Mouse (Mus musculus) forebrain, embryonic 16.5 days (tissue): ENCODE measurements at regions not wholly inside any gene's neighbourhood (a gene's known extent, or its start where the extent isn't known, plus 50 kb on each side); places are given as distances from the start of the nearest gene placed in this dataset.

Experiments used
- ATAC-seq: fragments of 200-750 bp; cut with Nextera tagmentation; 2 replicates; pipeline ENCODE4 v1.8.0; 2017; ENCODE audit warnings: mild to moderate bottlenecking, moderate library complexity
- H3K27ac ChIP-seq: fragments of 300-500 bp; sonication (generic); 2 replicates; pipeline ENCODE4 v1.5.1; 2014; ENCODE audit warnings: low read length, control low read depth
- H3K27me3 ChIP-seq: fragments of 300-500 bp; sonication (generic); replicated peaks from 2 replicates; pipeline ENCODE4 v1.6.1; 2014; ENCODE audit warnings: low read length; ENCODE audit not compliant: control insufficient read depth, insufficient read depth
- H3K36me3 ChIP-seq: fragments of 300-500 bp; sonication (generic); 2 replicates; pipeline ENCODE4 v1.6.1; 2014; ENCODE audit not compliant: control insufficient read depth, insufficient read depth
- H3K4me1 ChIP-seq: fragments of 300-500 bp; sonication (generic); replicated peaks from 2 replicates; pipeline ENCODE4 v1.6.1; 2014; ENCODE audit warnings: low read length; ENCODE audit not compliant: control insufficient read depth, insufficient read depth
- H3K4me2 ChIP-seq: fragments of 300-500 bp; sonication (generic); 2 replicates; pipeline ENCODE4 v1.6.1; 2014; ENCODE audit warnings: mild to moderate bottlenecking, low read length, control low read depth
- H3K4me3 ChIP-seq: fragments of 300-500 bp; sonication (generic); replicated peaks from 2 replicates; pipeline ENCODE4 v1.5.1; 2014; ENCODE audit warnings: mild to moderate bottlenecking, low read length, control low read depth
- H3K9ac ChIP-seq: fragments of 300-500 bp; sonication (generic); replicated peaks from 2 replicates; pipeline ENCODE4 v1.6.1; 2014; ENCODE audit warnings: low read depth, low read length, control low read depth
- H3K9me3 ChIP-seq: fragments of 300-500 bp; sonication (generic); 2 replicates; pipeline ENCODE4 v1.6.1; 2016; ENCODE audit warnings: low read length; ENCODE audit not compliant: control insufficient read depth
- WGBS: fragments of 180-500 bp; shearing (Covaris S2); extraction: QIAGEN DNeasy Blood & Tissue Kit; methylation state at CpG from one replicate; pipeline ENCODE4 v1.1.7; 2014; 5-methylcytosine and 5-hydroxymethylcytosine counted together

DNA sequence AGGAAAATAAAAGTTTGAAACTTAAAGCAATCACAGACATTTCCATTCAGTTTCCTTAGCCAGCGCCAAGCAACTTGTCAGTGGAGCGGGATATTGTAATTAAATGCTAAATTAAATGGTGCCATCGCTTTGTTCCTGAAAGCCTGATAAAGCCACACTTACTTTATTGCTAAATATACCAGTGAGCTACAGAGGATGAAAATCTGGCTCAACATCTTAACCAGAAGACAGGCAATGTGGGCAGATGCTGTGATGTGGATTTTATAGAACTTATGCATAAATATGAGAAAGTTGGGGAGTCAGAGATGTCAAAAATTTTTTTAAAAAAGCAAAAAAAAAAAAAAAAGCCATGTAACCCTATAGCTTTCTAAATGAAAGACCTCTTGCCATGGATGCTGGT is 340.8 kb downstream of the Galc start:
- no peaks in the 10 kb centered on the region for H3K9me3 ChIP-seq
- no peaks in the 10 kb centered on the region for H3K36me3 ChIP-seq
- ATAC-seq = no peak
- no peak overlapping the region for H3K9ac ChIP-seq
- H3K4me3 ChIP-seq = no peak overlapping the region
- no peak overlapping the region for H3K4me2 ChIP-seq
- 95% methylated on average over 3 of the region's 3 CpGs for WGBS
- H3K4me1 ChIP-seq = no peaks in the 10 kb centered on the region
- H3K27me3 ChIP-seq = no peaks in the 10 kb centered on the region
- no peak overlapping the region for H3K27ac ChIP-seq

DNA sequence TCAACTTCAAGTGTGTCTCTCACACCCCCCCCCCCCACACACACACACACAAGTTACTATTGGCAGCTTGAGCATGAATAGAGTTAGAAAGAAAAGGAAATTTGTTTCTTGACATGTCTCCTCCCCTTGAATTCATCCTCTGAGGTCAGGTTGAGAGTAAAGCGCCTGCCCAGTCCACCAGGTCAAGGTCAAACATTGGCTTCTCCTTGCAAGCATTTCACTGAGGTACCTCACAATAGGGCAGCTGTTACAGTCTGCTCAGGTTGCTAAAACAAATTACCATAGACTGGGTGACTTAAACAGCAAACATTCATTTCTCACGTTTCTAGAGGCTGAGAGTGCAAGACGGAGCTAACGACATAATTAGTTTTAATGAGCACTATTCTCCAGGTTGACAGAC is 344.2 kb downstream of the Galc start:
- Histone ChIP-seq H3K9me3 (no peaks in the 10 kb centered on the region), H3K4me3 (no peak overlapping the region), H3K27me3 (no peaks in the 10 kb centered on the region), H3K9ac (no peak overlapping the region), H3K27ac (no peak overlapping the region), H3K36me3 (no peaks in the 10 kb centered on the region), H3K4me1 (no peaks in the 10 kb centered on the region), H3K4me2 (no peak overlapping the region)
- no peak for ATAC-seq
- WGBS = 30% methylated on average over 4 of the region's 4 CpGs

DNA sequence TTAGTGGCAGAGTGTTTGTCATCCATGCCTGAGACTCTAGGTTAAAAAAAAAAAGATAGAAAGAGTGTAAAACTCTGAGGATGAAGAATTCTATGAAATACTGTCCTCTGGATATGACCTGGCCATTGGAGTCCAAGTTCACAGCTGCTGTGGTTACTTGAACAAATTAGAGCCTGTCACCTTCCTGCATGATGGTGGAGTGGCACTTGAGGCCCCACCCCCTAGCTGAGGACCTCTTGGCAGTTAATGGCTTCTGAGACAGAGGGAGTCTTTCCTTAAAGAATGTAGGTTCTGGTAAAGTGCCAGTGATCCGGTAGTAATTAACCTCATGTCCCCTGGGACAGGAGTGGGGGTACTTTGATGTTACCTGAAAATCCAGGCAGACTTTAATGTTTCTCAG is 346.5 kb downstream of the Galc start:
- H3K9ac ChIP-seq = no peak overlapping the region
- no peak overlapping the region for H3K4me2 ChIP-seq
- WGBS = 85% methylated on average over 1 of the region's 1 CpGs
- no peaks in the 10 kb centered on the region for H3K27me3 ChIP-seq
- ATAC-seq = no peak
- no peak overlapping the region for H3K27ac ChIP-seq
- no peaks in the 10 kb centered on the region for H3K36me3 ChIP-seq
- H3K4me3 ChIP-seq = no peak overlapping the region
- H3K4me1 ChIP-seq = no peaks in the 10 kb centered on the region
- H3K9me3 ChIP-seq = no peaks in the 10 kb centered on the region

DNA sequence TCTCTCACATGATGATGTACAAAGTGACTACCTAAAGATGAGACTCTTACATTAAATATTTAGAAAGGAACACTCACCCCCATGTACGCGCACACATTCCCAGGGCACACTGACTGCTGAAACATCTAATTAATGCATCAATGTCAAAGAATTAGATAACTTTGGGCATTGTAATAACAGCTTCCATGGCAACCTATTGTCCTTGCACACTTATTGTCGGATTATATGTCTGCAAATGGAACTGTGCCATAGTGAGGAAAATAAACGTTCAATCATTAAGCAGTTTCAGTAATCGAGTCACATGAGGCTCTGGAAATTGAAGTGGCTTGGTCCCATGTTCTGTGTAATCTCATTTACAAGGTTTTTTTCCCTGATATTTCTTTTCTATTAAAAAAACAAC is 360.0 kb downstream of the Galc start:
- H3K9me3 ChIP-seq = no peaks in the 10 kb centered on the region
- ATAC-seq = peak; percentile 67
- H3K27me3 ChIP-seq = no peaks in the 10 kb centered on the region
- H3K4me1 ChIP-seq = no peaks in the 10 kb centered on the region
- H3K4me2 ChIP-seq = no peak overlapping the region
- 33% methylated on average over 5 of the region's 5 CpGs for WGBS
- H3K27ac ChIP-seq = no peak overlapping the region
- H3K36me3 ChIP-seq = no peaks in the 10 kb centered on the region
- no peak overlapping the region for H3K9ac ChIP-seq
- H3K4me3 ChIP-seq = no peak overlapping the region

DNA sequence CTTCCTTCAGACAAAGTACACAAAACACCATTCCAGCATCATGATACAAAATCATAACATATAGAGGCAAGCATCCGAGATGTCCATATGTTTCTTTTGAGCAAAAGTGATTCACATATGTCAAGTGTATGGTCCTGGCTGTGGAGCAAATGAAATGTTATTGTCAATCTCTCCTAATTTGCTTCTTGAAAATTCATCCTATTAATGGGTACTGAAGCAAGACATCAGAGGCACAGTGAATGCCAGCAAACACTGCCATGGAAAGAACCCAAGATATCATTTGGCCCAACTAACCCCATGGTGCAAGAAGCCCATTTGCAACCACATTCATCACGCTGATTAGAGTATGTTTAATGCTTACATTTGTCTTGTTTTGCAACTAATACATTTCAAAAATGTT is 361.1 kb downstream of the Galc start:
- peak; percentile 64 for ATAC-seq
- Histone ChIP-seq H3K9ac (no peak overlapping the region), H3K4me1 (no peaks in the 10 kb centered on the region), H3K4me2 (no peak overlapping the region), H3K27ac (no peak overlapping the region), H3K4me3 (no peak overlapping the region), H3K9me3 (no peaks in the 10 kb centered on the region), H3K36me3 (no peaks in the 10 kb centered on the region), H3K27me3 (no peaks in the 10 kb centered on the region)
- 60% methylated on average over 2 of the region's 2 CpGs for WGBS

DNA sequence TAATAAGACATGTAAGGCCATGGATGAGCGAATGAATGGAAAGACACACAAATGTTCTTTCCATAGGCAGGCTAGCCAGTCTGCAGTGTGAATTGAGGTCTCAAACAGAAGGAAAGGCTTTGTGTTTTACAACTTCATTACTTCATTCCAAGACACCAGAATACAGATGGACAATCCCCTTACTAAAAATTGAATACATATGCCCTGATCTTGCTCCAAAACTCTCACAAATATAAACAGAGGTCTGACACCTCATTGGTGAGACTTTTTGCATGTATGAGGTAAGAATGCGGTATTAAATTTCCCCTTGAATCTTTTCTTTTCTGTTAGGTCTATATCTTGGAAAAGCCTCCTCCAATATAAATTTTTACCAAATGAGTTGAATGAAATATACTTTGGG is 363.3 kb downstream of the Galc start:
- 90% methylated on average over 2 of the region's 2 CpGs for WGBS
- Histone ChIP-seq H3K4me3 (no peak overlapping the region), H3K36me3 (no peaks in the 10 kb centered on the region), H3K27ac (no peak overlapping the region), H3K9me3 (no peaks in the 10 kb centered on the region), H3K27me3 (no peaks in the 10 kb centered on the region), H3K4me2 (no peak overlapping the region), H3K4me1 (no peaks in the 10 kb centered on the region), H3K9ac (no peak overlapping the region)
- no peak for ATAC-seq

DNA sequence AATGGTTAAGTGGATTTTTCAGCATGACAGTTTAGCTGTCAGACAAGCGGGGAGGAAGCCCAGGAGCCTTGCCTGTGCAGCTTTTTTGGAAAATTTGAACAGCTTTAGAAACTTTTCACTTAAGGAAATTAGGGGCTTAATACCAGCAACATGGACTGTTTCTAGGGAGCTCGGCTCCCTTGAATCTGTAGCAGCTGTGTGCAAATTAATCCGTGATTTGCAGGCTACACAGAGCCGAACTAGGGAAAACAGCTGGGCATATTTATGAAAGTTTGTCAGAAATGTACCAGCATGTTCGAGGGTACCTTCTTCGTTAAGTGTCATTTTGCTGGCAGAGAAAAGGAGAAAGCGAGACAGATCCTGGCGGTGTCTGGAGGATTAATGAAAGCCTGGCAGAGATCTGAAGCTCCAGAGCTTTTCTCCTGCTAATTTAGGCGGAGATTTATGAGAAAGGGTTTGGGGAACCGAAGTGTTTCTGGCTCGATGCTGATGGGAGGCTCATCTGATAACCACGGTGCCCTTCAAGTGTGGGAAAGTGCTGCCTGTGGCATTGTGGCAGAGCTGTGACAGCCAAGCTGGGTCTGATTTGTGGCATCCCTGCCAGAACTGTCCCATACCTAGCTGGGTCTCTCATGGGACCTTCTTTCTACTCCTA is 370.3 kb downstream of the Galc start:
- Histone ChIP-seq H3K4me2 (peak overlapping the region; percentile 35), H3K9me3 (no peaks in the 10 kb centered on the region), H3K36me3 (no peaks in the 10 kb centered on the region), H3K9ac (0 out of 2 replicates have a peak overlapping the region, but pooled peaks have one; percentile 25), H3K27ac (peak overlapping the region; percentile 80), H3K27me3 (no peaks in the 10 kb centered on the region), H3K4me3 (0 out of 2 replicates have a peak overlapping the region, but pooled peaks have one; percentile 6), H3K4me1 (peaks cover 16% of the 10 kb centered on the region; the same call in 1 of the 2 replicates)
- peak; percentile 88 for ATAC-seq
- WGBS = 1% methylated on average over 12 of the region's 12 CpGs

DNA sequence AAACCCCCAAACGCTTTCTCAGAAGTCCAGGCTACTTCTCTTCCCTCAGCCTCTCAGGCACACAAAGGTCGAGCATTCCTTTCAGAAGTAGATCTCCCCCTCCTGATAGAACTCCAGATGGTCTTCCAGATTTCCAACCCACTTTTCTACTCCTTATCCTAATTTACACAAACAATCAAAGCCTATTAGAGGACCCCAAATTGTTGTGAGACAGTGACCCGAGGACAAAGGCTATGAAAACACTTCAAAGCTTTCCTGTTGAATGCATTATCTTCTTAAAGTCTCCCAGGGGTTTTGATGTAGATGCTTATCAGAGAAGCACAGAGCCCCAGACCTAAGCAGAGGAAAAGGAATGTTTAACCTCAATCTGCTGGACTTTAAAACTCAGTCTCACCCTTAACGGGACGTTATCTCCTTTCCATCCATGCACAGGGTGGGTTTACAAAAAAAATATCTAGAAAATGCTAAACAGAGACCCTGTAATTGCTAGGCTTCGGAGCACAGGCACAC is 370.9 kb downstream of the Galc start:
- WGBS = 7% methylated on average over 6 of the region's 6 CpGs
- no peaks in the 10 kb centered on the region for H3K9me3 ChIP-seq
- H3K36me3 ChIP-seq = no peaks in the 10 kb centered on the region
- no peak overlapping the region for H3K4me3 ChIP-seq
- peak overlapping the region; percentile 35 for H3K4me2 ChIP-seq
- no peak overlapping the region for H3K9ac ChIP-seq
- peak; percentile 11 for ATAC-seq
- H3K27me3 ChIP-seq = no peaks in the 10 kb centered on the region
- peak overlapping the region; percentile 80 for H3K27ac ChIP-seq
- H3K4me1 ChIP-seq = peaks cover 16% of the 10 kb centered on the region; the same call in 1 of the 2 replicates

DNA sequence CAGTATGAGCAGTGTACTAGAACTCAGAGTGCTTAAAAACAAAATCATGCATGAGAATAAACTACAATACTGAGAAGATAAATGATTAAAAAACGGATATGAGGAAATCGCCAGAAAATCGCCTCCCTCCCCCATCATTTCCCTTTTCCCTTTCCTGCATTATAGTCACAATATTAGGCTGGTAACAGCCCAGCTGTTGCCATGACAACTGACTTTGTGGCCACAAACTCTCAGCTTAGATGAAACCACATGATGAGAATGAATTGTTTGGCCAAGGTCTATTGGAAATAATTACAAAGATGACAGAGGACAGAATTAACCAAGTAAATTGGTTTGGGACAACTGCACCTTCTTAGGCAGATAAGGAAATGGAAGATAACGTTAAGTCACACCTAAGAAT is 376.8 kb downstream of the Galc start:
- H3K4me2 ChIP-seq = no peak overlapping the region
- H3K9ac ChIP-seq = no peak overlapping the region
- 67% methylated on average over 4 of the region's 4 CpGs for WGBS
- H3K4me1 ChIP-seq = no peaks in the 10 kb centered on the region
- H3K4me3 ChIP-seq = no peak overlapping the region
- no peaks in the 10 kb centered on the region for H3K27me3 ChIP-seq
- no peaks in the 10 kb centered on the region for H3K9me3 ChIP-seq
- H3K27ac ChIP-seq = no peak overlapping the region
- ATAC-seq = no peak
- H3K36me3 ChIP-seq = no peaks in the 10 kb centered on the region

DNA sequence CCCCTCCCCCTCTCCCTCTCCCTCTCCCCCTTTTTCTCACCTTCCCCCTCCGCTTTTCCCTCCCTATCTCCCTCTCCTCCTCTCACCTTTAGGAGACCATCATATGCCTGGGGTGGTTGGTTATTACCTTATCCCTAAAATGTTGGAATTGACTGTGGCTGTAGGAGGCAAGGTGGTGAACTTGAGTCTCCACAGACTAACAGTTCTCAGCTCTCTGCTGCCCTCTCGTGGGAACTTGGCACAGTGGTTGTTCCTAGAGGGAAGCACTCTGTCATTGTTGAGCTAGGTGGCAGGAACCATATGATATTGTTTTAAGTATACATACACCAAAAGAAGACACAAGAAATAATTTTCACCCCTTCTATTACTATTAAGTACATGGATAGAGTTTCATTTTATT is 386.9 kb downstream of the Galc start:
- Histone ChIP-seq H3K27me3 (no peaks in the 10 kb centered on the region), H3K9me3 (no peaks in the 10 kb centered on the region), H3K27ac (no peak overlapping the region), H3K4me2 (no peak overlapping the region), H3K4me1 (no peaks in the 10 kb centered on the region), H3K4me3 (no peak overlapping the region), H3K9ac (no peak overlapping the region), H3K36me3 (no peaks in the 10 kb centered on the region)
- WGBS = 20% methylated on average over 2 of the region's 2 CpGs
- peak; percentile 72; the same call in 1 of the 2 replicates for ATAC-seq
